Mouse (Mus musculus) brain, embryonic 14.5 days (tissue): ENCODE results near the gene Alyref.

ENCODE experiments used
- CTCF ChIP-seq: fragments of 200-500 bp; IDR thresholded peaks from 2 replicates; pipeline ENCODE4 v1.5.1; 2012; ENCODE audit warnings: inconsistent platforms, mild to moderate bottlenecking, moderate library complexity, borderline replicate concordance; ENCODE audit not compliant: insufficient read depth, insufficient read length; ENCODE audit errors: extremely low read depth
- POLR2A ChIP-seq: fragments of 200-500 bp; IDR thresholded peaks from 2 replicates; pipeline ENCODE4 v1.6.1; 2012; ENCODE audit warnings: mild to moderate bottlenecking, inconsistent platforms, borderline replicate concordance; ENCODE audit not compliant: poor library complexity, insufficient read depth, insufficient read length, severe bottlenecking; ENCODE audit errors: extremely low read depth

DNA sequence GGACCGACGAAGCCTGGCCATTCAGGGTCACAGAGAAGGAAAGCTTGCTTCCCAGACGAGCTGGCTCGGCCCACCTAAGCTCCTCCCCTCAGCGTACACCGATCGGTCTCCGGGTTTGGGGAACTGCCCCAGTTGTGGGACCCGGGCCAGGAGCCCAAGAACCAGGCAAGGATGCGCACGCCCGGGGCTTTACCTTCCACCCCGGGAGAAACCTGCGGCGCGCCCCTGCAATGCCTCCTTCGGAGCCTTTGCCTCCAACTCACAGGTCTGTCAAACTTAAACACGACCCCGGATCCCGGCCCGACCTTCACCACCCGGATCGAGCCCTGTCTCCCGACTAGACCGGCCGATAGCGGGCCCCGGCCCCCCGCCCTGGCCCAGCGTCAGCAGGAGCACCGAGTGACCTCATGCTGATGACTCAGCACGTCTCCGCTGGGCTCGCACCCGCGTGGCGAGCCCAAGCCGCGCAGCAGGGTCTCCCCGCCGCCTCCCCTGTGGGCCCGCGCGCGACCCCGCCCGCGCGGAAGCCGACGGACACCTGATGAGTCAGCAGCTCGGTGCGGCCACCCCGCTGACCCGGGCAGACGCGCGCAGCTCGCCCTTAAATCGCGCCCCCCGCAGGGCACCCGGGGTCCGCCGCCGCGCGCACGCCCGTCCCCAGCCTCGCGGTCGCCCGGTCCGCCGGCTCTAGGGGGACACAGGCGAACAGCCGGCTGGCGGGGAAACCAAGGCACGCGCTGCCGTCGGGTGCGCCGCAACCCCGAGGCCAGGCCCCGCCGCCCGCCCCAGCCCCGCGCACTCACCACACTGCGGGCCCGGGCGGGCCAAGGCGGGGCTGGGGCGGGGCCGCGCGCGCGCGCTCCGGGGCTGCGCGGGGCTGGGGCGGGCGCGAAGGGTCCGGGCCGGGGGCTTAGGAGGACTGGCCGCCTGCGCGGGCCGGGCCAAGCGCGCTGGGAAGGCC, 34.7 kb upstream of the Alyref start:
- TF ChIP-seq POLR2A = no peak
- TF ChIP-seq CTCF = no peak
